Mouse (Mus musculus) right cerebral cortex, adult 2 months (tissue): Measurements from ENCODE around the gene Snrpg.
"Not testable (repeated sequence)": the region's sequence is repeated elsewhere in the genome, so short reads cannot be mapped to it uniquely, and the experiment has no call there.

ENCODE experiments used
- DNase-seq, 2 experiments: peaks; one replicate each; pipeline ENCODE4 v3.0.0; 2021 to 2022; ENCODE audit warnings: low spot score in 2 of 2

The Snrpg gene

GRCm38 (mm10) chr6:86366853-86367249 is 4.3 kb upstream of the Snrpg start:
- no peak for DNase-seq

- peak in 1 of 2 experiments; percentile 23 for DNase-seq
Measured at GRCm38 (mm10) chr6:86368479-86368878, 2.6 kb upstream of the Snrpg start.

- DNase-seq, result no peak
Measured at GRCm38 (mm10) chr6:86370093-86370713, 901 bp upstream of the Snrpg start.

- DNase-seq, result peak; percentile 97 to 99
Measured at GRCm38 (mm10) chr6:86371340-86371911, 322 bp downstream of the Snrpg start.

- no peak for DNase-seq
Measured at GRCm38 (mm10) chr6:86371950-86372516, 929 bp downstream of the Snrpg start.

DNA sequence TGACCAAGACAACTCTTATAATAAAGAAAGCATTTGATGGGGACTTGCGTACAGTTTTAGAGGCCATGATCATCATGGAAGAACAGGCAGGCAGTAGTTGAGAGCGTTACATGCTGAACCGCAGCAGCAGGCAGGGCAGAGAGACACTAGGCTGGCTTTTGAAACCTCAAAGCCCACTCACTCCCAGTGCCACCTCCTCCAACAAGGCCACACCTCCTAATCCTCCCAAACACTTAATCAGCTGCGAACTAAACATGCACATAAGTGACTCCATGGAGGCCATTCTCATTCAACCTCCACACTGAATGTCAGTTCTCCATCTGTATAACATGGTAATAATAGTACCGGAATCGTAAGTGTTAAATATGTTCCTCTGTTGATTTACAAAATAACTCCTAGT is 2.5 kb downstream of the Snrpg start:
- DNase-seq, result no peak

DNA sequence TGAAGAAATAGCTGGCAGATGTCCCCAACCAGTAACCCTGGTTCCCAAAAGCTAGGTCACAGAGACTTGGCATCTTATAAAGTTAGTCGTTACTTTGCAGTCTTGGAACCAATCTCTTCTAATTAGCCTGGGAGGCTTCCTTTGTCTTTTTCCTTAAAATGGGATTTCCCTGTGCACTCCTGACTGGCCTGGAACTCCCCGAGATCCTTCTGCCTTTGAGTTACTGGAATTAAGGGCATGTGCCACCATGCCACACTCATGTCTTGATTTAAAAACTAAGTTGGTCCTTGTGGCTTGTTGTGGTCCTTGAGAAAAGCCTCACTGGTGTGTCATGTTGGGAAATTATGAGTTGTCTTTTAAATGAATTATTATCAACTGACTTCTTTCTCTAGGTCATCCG is 7.2 kb downstream of the Snrpg start:
- no peak for DNase-seq

DNA sequence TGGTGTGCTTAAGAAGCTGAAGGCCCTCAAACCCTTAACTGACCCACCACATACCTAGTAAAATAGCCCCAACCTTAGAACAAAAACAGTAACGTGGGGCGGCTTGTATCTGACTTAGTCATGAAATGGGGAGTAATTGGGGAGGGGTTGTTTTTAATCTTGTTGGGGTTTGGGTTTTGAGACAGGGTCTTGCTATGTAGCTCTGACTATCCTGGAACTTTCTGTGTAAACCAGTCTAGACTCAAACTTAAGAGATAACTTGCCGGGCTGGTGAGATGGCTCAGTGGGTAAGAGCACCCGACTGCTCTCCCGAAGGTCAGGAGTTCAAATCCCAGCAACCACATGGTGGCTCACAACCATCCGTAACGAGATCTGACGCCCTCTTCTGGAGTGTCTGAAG is 9.0 kb downstream of the Snrpg start:
- not testable (repeated sequence) for DNase-seq

DNA sequence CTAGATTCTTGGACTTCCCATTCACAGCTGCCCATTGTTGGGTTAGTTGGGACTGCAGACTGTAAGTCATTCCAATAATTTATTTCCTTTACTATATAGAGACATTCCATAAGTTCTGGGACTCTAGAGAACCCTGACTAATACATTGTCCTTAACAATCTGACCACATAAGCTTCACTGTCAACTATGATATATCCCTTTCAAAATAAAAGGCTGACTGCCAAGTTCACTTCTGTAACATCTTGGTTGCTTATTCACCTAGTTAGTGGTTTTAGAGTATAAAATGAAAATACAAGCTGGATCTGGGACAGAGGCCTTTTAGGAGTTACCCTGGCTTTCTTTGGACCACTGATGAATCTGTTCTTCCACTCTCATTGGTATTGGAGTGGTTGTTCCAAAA is 11.4 kb downstream of the Snrpg start:
- DNase-seq, result no peak

DNA sequence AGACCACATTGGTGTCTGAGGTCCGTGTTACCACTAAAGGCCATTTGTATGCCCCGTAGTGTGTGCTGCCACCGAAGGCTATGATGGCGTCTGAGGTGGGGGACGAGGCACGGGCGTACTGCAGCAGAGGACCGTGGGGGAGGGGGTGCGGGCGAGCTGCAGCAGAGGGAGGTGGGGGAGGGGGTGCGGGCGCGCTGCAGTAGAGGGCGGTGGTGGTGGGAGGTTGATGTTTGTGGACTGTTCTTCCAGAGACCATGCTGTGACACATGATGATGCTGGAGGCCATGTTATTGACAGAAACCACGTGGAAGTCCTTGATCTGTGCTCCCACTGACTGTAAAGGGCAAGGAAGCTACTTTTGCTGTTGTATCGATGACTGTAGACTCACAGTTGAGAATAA is 12.3 kb downstream of the Snrpg start:
- no peak for DNase-seq

DNA sequence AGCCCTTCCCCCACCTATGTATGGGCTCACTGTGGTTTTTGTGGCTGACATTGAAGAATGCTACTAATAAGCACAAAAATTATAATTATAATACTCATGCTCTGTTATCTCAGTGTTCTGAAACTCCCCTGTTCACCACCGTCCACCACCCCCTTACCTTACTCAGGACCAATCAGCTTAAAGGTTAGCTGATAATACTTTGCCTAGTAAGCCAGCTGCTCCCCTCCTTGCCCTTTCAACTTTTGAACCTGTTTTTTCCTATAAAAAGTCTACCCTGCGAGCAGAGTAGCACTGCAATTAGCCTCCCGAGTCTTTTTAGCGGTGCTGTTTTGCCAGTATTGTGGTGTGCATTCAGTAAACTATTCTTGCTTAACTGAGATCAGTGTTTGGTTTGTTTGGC is 13.6 kb downstream of the Snrpg start:
- no peak for DNase-seq

DNA sequence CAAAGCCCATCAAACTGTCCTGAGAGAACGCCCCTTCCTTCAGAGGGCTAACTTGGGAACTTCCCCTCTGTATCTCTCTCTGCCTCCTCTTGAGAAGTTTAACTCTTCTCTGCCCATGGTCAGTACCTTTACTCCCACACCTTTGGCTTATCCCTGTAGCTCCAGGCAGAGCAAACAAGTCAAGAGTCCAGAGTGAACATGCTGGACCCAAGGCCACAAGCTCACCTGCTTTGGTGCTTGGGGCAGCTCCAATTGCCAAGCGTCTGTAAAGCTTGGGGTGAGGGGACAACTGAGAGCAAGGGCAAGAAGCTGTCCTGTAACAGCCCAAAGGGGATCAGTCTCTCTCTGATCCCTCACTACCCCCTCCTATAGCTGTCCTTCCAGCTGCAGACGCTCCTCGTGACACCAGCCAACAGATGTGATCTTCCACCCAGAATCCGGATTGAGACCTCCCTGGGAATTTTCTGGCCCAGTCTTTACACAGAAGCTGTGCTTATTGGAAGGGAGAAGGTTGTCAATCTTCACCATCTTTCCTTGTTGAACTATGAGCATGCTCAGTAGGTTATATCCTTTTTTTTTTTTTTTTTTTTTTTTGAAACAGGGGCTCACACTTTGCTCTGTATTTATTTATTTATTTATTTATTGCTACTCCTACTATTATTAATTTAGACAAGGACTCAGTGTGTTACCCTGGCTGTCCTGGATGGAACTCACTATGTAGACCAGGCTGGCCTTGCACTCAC is 14.4 kb downstream of the Snrpg start:
- DNase-seq, result no peak

- no peak for DNase-seq
Measured at GRCm38 (mm10) chr6:86387313-86387712, 16.2 kb downstream of the Snrpg start.

DNA sequence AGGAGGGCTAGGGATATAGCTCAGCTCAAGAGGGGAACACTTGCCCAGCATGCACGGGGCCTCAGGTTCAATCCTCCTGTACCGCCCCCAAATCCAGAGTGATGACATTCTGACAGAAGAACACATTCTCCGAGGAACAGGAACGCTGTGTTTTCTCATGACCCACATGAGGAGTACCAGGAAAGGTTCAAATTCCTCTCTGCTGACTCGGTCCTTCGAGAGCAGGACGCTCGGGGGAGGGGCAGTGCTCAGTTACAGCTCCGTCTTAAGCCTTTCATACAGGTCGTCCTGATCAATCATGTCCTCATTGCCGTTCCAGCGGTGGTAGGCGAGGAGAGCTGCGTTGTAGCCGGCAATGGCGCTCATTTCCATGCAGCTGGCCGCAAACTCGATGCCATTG is 17.4 kb downstream of the Snrpg start:
- no peak for DNase-seq

DNA sequence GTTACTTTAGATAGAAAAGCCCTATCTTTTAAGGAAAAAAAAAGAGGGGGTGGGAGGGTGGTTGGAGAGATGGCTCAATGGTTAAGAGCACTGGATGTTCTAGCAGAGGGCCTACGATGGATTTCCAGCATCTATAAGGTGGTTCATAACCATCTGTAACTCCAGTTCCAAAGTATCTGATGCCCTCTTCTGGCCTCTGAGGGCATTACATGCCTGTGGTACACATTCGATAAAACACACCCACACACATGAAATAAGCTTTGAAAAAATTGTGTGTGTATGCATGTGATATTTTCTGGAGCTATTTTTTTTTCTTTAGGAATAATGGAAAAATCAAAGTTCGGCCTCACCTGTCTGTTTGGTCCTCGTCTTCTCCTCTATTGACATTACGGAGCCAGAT is 20.2 kb downstream of the Snrpg start:
- no peak for DNase-seq

- no peak for DNase-seq
Measured at GRCm38 (mm10) chr6:86393187-86393586, 22.1 kb downstream of the Snrpg start.

- no peak for DNase-seq
Measured at GRCm38 (mm10) chr6:86394078-86394720, 23.1 kb downstream of the Snrpg start.

DNA sequence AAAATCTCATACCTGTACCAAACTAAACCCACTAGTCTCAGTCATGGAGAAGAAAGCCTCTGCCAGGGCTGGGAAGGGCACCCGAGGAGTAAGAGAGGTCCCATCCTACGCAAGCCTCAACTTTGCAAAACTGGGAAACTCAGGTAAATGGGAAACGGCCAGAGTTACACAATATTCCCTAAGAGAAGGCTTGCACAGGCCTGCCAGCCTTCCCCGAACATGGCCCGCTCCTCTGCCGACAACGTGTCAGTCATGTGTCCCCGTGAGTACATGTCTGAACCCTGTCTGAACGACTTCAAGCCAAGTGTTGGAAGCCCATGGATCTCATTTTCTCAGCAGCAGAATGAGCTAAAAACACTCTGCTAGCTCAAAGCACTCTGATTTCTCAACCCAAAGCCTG is 23.9 kb downstream of the Snrpg start:
- no peak for DNase-seq

GRCm38 (mm10) chr6:86395969-86396368 is 24.9 kb downstream of the Snrpg start:
- no peak for DNase-seq

GRCm38 (mm10) chr6:86396581-86397256 is 25.6 kb downstream of the Snrpg start, which contains the start of gene Pcyox1:
Pcyox1 (minus strand) TSS chr6:86397154.
- DNase-seq, result peak; percentile 82 to 88

DNA sequence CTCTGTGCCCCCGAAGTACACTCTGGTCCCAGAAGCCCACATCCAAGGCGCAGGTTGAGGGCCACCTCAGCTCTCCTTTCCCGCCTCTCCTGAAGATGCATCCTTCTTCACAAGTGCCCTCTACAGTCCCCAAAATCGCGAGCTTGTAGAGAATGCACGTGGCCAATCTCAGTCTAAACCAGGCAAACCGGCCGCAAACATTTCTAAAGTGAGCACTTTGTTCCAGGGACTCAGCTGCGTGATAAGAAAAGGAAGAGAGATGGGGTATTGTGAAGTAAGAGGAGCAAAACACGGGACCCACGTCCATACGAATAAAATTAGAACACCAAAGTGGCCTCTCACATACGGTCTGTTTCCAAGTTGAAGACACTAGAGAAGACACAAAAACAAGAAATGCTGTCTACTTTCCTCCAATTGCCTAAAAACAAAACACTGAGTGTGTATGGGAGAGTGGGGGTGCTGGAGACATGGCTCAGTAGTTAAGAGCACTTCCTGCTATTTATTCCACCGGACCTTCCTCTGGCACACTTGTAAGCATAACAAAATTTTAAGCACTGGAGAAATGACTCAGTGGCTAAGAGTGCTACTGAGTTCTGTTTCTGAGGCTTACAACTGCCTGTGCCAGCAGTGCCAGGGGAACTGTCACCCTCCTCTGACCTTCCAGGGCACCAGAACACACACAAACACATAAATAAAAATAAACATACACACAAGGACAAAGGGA is 26.3 kb downstream of the Snrpg start:
- DNase-seq, result no peak
